ENCODE assay signal across 8 mouse cellular contexts in genomic region chr1:86670279-86671038, GRCm38 (mm10). TPM values are rescaled to one million over a fixed set of nuclear protein-coding genes. Genes with fewer than 3 reads are reported as not detected.
DNase-seq lines count a peak whose midpoint lies in the region; ATAC-seq lines count a peak whose summit lies in the region.

TSS of gene Nppc (minus strand) at chr1:86670571.

- 3% methylated on average over 59 of the region's 59 CpGs for WGBS in hindbrain, embryonic 14.5 days

- peaks cover 19% of the 10 kb centered on the region for H3K27me3 ChIP-seq in hindbrain, embryonic 14.5 days (ENCODE audit: control insufficient read depth, insufficient read depth, low read length)

- peak within 1 kb of the TSS; percentile 61 for H3K9ac ChIP-seq in hindbrain, embryonic 14.5 days

- peak within 1 kb of the TSS; percentile 45 for H3K4me3 ChIP-seq in hindbrain, embryonic 14.5 days (replicated peaks; ENCODE audit: low read length)

- H3K4me2 ChIP-seq in hindbrain, embryonic 14.5 days (replicated peaks), result peak within 1 kb of the TSS; percentile 74

- ATAC-seq in hindbrain, embryonic 14.5 days (ENCODE audit: low FRiP score), result peak; percentile 94

- H3K9me3 ChIP-seq in hindbrain, embryonic 14.5 days (ENCODE audit: control insufficient read depth, low read length), result no peaks in the 10 kb centered on the region

- H3K4me1 ChIP-seq in hindbrain, embryonic 14.5 days (replicated peaks; ENCODE audit: control insufficient read depth, insufficient read depth, low read length), result peaks cover 4% of the 10 kb centered on the region; the same call in 1 of the 2 replicates

- peak; percentile 79 for DNase-seq in R1 (ENCODE audit: low read depth, low spot score)
- peak; percentile 44 for DNase-seq in cerebellum, adult 9-10 months
- peak; percentile 63 to 77 for DNase-seq in frontal cortex, postnatal 14 days (ENCODE audit: low spot score in 2 of 2)
- DNase-seq in hindbrain, embryonic 14.5 days (ENCODE audit: low spot score), result peak; percentile 82
- peak; percentile 78 to 82 for DNase-seq in layer of hippocampus, postnatal 36 days
- peak; percentile 62 for DNase-seq in lung, postnatal 10 days
- DNase-seq in right cerebral cortex, adult 18-20 months, result peak; percentile 86
- no peak for DNase-seq in natural killer cell, adult 2 months (ENCODE audit: low spot score in 2 of 2)

- H3K27ac ChIP-seq in hindbrain, embryonic 14.5 days, result peak within 1 kb of the TSS; percentile 65

- no peaks in the 10 kb centered on the region for H3K36me3 ChIP-seq in hindbrain, embryonic 14.5 days (replicated peaks; ENCODE audit: control insufficient read depth, insufficient read depth)

RNA-seq across cellular contexts. Expression of gene Nppc, which starts in this region (rescaled TPM):
- 16.3 and 18.1 TPM in 2 replicates for polyA plus RNA-seq in hindbrain, embryonic 14.5 days (2014; fragmentation: Nextera tagmentation; extraction: Ambion mirVana)
- total RNA-seq in layer of hippocampus, postnatal 36 days (2021), result 1 to 10 TPM; 7.1 to 8.0 TPM

Comparison
In these comparisons a context has a peak if more than half of its experiments do, and no peak if none do; other contexts are left out.
1. DNase-seq: peak in R1 (single experiment), cerebellum, adult 9-10 months (single experiment), frontal cortex, postnatal 14 days (2 of 2), hindbrain, embryonic 14.5 days (single experiment), layer of hippocampus, postnatal 36 days (2 of 2), lung, postnatal 10 days (single experiment) and right cerebral cortex, adult 18-20 months (single experiment); none in natural killer cell, adult 2 months (0 of 2).